Mouse (Mus musculus) cerebellum, adult (tissue): Measurements from ENCODE around the gene Tnnt2.

ENCODE experiments used
- ATAC-seq: cut with Nextera tagmentation; 2 replicates; pipeline ENCODE4 v1.9.2; 2017; ENCODE audit warnings: mild to moderate bottlenecking, moderate library complexity, mixed read lengths; ENCODE audit not compliant: insufficient number of reproducible peaks, low FRiP score, low TSS enrichment

The Tnnt2 gene

DNA sequence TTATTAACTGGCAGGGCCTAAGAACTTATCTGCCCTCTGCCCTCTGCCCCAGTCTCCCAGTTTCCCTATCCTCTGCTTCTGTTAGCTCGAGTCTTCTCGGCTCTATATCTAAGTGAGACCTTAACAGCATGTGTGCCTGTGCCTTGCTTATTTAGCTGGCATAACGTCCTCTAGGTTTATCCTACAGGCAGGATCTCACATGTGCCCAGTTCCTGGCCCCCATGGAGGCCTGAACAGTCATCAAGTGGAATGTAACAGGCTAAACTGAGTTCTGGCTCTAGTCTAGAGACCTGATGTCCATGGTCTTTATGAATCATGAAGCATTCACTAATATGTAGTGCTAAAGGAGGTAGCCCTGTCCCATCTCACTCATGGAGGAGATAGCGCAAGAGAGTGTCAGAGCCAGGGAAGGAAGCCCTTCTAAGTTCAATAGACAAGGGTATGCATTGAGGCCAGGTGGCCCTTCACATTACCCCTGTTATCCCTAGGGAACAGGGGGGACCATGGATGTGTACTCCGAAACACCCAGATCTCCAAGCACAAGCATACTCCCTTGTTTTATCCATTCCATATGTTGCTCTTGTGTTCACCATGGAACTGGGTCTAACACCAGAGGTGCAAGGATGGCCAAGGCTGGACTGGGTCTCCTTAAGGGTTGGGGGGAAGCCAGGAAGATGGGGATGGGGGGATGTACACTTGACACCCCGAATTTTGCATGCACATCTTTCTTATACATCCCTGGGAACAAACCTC is 18.6 kb downstream of the Tnnt2 start:
- no peak for ATAC-seq

DNA sequence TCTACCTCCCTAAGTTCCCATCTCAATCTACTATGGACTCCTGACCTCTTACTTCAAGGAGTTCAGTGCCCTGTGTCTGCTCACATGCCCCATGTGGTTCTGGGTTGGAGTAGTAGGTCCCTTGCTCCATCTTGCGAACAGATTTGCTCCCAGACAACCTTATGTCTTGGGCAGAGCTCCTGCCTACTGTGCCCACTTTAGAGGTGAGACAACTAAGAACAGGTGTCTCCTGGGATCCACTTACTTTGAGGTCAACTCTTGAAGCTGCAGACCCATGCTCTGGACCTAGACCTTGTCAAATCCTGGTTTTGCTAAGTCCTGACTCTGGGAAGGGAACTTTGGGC is 19.2 kb downstream of the Tnnt2 start:
- no peak for ATAC-seq

DNA sequence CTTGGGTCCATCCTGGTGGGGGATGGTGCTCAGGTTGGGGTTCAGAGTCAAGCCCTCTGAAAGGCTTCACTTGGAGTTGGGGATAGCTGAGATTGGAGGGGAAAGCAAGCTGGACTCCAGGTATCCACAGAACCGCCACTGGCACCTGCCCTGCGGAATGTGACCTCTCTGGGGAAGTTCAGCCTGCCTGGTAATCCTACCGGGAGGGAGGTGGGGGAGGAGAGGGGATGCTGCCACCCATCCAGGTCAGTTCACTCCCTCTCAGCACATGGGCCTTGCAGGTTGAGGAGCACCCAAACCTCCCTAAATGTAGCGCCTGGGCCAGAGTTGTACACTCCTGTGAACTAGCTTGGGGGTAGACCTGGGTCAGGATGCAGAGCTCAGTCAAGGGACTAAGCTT is 19.9 kb downstream of the Tnnt2 start:
- no peak for ATAC-seq

DNA sequence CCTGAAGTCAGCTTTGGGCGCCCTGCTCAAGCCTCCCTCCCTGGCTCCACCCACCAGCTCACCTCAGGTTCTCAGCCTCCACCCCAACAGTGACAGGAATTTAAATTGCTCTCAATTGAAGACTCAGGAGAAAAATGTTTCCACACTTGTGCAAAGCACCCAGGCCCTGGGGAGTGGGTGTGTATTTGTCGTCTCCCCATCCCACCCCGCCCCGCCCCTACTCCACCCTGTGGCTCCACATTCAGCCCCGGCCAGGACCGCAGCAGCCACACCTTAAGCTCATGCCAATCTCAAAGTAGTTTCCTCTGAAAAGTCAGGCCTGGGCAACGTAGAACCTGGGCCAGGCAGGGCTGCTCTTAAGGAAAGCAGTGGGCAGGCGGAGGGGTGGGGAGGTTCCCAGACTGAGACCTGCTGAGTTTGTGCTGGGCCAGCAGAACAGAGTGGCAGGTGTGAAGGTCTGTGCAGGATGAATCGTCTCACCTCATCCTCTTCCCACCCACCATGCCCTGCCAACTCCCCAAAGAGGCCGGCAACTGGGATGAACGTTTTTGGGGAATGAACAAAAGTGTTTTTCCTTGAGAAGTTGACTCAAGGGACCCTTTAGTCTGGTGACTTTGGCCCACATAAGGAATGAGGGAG is 21.1 kb downstream of the Tnnt2 start:
- ATAC-seq = no peak

DNA sequence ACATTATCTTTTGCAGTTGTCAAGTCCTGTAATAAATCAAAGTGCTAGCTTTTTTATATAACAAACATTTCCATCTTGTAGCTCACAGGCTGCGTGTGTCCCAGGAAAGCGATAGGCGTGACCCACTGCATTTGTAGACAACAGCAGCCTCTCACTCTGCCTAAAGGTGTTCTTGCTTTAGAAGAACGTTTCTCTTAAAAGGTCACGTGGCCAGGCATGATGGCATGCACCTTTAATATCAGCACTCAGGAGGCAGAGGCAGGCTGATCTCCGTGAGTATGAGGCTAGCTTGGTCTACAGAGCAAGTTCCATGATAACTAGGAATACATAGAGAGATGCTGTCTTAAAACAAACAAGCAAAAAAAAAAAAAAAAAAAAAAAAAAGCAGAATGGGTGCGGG is 22.4 kb downstream of the Tnnt2 start:
- ATAC-seq = no peak

DNA sequence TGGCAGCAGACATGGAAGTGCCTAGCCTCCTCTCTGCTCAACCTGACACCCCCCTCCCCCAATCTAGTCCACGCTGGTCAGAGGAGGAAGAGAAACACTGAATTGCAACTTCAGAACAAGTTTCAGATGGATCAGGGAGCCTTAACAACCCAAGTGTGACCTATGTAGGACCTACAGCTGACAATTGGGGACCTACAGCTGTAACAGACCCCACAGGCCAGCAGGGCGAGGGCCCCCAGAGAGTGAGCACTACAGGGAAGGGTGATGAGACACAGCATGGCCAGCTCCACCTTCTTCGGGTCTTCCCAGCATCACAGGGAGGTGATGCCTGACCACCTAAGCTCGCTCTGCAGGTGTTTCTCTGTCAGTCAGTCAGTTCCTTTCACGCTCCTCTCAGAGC is 24.9 kb downstream of the Tnnt2 start:
- no peak for ATAC-seq

DNA sequence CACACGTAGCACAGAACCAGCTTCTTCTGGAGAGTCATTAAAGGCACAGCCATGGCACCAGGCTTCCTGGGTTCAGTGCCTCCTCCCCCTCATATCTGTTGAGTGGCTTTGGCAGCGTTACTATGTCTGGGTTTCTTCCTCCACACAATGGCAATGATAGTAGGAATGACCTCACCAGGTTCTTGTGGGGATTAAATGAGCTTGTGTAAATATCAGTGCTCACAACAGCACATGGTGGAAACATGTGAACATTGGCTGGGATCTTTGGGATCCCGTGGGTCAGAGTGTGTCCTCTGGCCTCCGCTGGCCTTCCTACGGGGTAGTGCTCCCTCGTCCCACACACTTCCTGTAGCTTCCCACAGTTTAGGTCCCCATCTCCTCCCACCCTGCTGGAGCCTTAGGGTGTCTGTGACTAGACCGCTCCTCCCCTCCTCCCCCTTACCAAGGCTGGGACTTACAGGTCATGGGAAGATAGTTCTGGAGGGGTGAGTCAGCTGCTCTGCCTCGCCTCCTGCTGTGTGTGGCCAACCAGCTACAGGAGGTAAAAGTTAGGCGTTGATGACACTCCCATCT is 25.9 kb downstream of the Tnnt2 start:
- ATAC-seq = no peak

DNA sequence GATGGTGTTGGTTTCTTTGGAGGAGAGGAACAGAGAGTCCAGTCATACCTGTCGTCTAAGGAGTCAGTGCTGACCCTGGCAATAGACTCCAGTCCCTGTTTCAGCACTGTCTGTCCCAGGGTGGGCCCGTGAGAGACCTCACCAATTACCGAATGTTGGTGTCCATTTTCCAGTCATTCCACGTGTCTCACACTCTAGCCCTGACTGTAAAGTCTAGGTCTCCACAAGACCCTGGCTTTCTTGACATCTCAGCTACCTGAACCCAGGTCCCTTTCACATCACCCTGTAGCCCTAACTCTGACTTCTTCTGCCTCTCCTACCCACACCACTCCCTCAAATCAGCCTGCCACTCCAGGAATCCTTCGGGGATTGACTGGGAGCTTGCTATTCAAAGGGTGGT is 26.4 kb downstream of the Tnnt2 start:
- no peak for ATAC-seq

DNA sequence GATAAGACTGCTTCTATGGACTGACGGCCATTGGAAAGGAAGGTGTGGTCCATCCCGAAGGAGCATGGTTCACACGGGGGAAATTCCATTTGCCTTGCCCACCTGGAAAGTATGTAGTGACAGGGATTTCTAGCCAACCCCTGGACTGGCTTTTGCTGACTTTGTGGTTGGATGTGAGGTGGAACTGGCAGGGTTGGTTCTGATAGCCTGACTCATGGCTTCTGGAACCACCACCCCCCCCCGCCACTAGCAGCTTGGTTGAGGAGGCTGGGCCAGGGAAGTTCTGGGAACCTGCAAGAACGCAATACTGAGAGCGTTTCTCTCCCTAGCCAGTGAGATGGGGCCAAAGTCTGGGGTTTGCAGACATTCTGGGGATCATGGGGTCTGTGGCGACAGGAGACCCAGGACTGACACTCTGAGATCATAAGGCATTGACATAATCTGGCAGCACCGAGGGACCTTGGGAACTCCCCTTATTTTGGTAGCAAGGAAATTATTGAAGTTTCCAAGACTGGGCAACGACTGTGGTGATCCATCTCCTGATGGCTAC is 27.7 kb downstream of the Tnnt2 start:
- ATAC-seq = no peak

DNA sequence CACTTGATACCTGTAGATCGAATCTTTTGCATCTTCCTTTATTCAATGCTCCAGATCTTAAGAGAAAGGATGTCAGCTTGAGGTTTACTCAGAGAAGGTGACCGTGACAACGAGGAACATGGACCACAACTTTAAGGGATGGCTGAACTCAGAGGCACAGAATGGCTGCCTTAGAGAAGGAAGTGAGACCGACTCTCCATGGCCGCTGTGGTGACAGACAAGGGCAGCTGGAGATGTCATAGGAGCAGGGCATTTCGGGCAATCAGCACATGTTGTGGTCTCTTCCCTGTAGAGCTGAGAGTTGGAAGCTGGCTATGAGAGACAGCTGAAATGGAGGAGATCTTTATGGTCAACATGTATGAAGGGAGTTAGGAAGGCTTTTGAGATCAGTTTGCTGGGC is 28.7 kb downstream of the Tnnt2 start:
- no peak for ATAC-seq

DNA sequence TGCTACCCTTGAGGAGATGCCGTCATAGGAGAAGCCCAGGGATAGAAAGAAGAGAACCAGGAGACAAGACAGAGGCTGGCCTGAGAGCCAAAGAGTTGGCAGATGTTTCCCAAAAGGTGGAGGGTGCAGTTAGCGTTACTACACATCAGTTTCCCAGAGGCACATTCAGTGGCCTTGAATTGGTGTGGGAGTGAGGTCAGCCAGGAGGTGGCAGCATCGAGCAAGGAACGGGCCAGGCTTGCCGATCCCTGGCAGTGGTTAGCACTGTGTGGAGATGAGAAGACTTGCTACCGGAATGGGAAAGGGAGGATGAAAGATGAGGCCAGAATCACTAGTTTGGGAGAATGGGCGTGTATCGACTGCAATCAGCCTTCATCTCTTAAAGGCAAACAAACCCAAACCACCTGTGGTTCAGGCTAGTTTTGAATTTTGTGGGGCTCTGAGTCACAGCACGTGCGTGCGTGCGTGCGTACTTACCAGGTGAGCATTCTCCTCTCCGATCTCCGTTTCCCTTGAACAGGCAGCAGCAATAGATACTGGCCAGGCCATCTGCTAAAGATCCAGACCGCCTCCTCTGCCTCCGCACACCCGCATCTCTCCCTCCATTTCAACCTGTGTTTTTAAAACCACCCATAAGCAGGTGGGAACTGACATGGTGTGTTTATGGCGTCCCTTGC is 29.5 kb downstream of the Tnnt2 start:
- ATAC-seq = peak; percentile 84

DNA sequence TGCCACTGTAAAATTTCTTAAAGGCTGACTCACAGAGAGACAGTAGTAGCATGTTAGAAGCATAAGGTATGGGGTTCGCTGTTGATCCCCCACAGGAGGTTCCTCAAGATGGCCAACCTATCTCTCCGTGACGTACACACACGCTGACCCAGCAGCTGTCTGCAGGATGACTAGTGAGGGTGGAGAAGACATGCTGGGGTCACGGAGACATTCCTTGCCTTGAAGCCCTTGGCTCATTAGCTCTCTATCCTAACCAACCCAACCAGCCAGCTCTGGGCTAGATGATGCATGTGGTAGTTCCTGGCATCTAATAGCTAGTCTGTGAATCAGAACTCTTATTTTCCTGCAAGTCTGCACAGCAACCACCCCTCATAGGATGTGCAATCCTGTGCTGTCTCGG is 32.4 kb downstream of the Tnnt2 start:
- ATAC-seq = no peak

DNA sequence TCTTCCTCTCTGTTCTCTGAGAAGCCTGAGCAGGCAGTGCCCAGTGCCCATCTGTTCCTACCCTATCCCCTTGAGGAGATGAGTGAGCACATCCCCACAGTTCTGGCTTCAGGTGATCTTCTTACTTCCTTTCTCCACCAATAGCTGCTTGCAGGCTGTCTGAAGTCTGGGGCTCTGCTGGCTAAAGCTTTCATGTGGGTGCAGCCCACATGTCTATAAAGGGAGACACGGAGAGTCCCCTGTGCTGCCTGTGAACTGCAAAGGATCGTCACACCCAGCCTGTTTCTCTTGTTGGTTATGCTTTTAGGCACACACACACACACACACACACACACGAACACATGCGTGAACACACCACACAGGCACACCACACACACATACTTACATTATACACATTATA is 36.8 kb downstream of the Tnnt2 start:
- no peak for ATAC-seq

DNA sequence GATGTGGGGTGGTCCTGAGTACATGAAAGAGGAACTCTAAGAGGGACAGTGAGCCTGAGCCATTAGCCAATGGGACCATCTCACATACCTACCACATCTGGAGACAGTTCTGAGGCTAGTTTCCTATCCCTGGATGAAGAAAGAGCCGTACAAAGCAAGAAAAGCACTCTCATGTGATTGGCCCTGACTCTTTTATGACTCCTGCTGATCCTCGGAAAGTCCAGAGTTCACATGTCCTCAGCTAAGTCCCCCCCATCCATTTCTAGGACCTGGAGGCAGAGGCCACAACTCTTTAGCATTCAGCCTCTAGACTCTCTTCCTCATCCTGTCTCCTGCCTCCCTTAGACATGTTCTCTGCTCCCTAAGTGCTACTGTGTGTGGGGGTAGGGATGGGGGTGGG is 41.1 kb downstream of the Tnnt2 start:
- ATAC-seq = no peak

DNA sequence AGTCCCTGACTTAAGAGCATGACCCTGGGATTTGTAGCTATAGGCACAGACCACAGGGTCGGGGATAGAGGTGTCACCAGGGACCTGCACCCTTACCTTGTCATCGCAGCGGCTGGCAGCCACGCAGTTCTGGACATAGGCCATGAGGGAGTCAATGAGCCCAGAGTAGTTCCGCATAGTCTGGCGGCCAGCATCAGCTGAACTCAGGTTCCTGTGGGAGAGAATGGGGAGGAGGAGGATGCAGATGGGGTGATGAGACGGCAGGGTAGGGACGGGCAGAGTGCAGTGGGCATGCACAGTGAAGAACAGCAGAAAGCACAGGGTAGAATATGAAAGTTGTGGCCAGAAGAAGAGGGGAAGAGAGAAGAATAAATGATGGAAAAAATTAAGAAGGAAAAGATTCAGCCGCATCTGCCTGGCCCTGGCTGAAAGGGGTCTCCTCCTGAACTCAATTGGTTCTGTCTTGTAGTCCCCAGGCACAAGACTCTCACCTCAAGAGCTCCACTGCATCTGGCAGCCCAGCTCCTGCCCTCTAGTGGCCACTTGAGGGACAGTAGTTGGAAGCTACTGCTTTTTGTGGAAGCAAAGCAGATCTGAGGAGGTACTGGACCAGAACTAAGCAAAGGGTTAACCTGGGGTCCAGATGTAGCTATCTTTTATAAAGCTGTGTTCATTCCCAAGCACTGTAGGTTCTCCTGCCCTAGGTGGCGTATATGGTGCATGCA is 46.4 kb downstream of the Tnnt2 start:
- 0 out of 2 replicates have a peak, but pooled peaks have one; percentile 39 for ATAC-seq

DNA sequence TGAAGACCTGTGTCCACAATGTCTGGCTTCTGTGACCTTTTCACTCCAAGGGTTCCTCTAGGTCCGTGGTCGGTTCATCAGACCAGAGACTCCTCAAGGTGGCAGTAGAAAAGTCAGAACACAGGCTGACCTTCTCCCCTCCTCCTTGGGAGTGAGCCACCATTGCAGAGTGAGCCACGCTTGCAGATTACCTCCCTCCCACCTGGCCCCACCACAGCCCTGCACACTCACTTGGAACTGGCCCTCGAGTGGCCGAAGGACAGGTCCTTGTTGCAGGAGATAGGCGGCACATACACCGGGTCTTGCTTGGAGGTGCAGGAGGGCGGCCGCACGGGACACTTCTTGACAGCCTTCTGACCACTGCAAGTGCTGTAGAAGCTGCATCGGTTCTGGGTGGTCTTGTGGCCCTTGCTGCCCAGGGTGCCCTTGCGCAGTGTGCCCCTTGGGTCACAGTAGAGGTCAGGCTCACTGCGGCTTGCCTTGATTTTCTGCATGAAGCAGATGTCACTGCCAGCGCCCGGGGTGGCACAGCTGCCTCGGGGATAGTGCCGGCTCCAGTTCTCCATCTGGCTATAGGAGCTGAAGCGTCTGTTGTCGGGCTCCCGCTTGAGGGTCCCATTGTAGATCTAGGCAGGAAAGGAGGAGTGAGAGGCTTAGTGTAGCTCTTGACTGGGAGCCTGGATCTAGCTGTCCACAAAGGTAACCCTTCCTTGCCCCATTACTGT is 53.5 kb downstream of the Tnnt2 start:
- no peak for ATAC-seq

DNA sequence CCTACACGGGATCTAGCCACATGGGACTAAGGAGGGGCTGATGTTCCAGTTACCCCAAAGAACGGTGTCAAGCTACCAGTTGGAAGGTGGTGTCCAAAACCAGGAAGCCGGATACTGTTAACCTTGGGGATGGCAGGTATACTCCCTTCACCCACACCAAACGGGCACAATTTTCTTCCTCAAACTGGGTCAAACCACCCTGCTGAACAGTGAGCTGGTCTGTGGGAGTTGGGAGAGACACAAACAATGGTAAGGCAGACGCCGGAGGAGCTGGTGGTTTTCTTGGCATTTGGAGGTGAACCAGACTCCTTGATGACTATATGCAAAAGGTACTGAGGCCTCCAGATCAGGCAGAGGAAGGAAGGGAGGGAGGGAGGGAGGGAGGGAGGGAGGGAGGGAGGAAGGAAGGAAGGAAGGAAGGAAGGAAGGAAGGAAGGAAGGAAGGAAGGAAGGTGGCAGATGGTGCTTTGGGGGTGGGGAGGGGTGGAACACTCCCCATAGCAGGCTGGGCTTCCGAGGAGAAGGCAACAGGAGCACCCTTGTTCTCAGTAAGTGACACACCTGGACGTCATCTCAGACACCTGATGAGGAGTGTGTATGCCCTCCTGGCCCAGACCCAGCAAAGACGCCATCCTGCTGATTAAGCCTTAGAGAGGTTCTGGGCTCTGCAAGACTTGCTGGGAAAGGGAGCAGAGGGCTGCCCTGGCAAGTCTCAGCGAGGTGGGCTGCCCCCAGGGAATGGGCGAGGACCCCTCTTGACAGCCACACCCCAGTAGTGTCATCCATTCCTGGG is 55.5 kb downstream of the Tnnt2 start:
- ATAC-seq = no peak

DNA sequence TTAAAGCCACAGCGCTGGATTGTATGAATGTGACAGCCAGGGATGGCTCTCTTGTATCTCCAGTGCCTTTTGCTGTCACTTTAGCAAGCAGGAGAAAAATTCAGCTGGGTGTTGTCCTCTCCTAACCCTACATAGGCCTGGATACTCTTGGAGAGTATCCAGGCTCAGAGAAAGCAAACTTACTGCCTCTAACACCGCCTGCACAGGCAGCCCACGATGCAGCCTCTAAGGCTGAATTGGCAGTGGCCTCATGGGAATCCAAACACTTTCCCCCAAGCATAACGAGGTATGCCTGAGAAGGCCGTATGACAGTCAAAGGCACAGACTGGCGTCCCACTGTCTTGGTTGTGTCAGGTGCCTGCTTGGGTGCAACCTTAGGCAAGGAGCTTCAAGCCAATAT is 56.1 kb downstream of the Tnnt2 start:
- ATAC-seq = no peak

DNA sequence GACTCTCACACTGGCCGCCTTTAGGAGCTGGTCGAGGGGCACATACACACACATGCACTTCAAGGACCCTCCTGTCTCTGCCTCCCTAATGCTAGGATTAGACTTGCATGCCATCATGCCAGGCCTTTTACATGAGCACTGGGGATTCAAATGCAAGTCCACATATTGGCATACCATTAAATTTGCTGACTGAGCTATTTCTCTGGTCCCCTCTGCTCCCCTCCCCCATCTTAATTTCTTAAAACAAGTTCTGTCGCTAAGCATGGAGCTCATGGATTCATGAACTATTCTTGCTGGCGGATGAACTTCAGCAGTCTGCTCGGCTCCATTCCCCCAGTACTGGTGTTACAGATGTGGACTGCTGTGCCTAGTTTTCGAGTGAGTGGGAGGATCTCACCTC is 56.6 kb downstream of the Tnnt2 start:
- no peak for ATAC-seq
